Mouse (Mus musculus): Measurements from ENCODE around the gene Hcrtr1. TPM values are rescaled to one million over a fixed set of nuclear protein-coding genes. Genes with fewer than 3 reads are reported as not detected.

Hcrtr1 gene
- polyA plus RNA-seq, 1 experiment from 2014 or later: 0.21 TPM

DNA sequence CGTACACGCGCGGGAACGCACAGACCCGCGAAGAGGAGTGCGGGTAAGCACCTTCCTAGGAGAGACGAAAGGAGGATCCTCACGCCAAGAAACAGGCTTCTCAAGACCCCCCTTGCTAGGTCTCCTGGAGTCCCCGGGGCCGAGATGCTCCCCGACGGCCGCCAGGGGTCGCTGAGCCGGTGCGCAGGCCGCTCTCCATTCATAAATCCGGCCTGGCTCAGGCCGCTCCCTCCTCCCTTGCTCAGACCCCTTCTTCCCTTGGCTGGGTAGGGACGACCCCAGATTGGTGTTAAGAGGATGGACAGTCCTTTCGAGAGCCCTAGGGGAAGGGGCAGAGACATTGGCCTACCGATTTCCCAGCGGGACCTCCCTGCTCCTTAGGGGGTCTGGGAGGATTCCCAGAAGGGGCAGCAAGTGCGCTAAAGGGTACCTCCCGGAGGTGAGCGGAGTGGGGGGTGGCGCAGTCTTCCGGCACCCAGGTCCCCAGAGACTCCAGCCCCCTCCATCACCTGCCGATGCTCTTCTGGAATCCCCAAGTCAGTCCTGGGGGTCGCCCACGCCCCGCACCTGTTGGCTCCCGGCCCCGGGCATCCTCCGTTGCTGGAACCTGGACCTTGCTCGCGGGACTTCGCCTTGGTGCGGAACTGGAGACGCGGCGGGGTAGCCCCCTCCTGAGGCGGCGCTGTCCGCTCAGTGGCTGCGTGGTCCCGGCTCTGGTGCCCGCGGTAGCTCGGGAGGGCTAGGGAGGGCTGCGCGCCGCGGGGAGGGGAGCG is 532 bp downstream of the Hcrtr1 start:
- Histone ChIP-seq H3K4me3 (peak overlapping the region; percentile 40), H3K4me1 (peaks cover 26% of the 10 kb centered on the region), H3K9me3 (no peaks in the 10 kb centered on the region), H3K27ac (no peak overlapping the region), H3K36me3 (no peaks in the 10 kb centered on the region), H3K9ac (peak overlapping the region; percentile 58), H3K27me3 (peaks cover 79% of the 10 kb centered on the region), H3K4me2 (peak overlapping the region; percentile 69)
- no peak for ATAC-seq (ENCODE audit: insufficient number of reproducible peaks, insufficient read depth, low FRiP score, low TSS enrichment, low read depth)
- WGBS: under 1% methylated on average over 52 of the region's 57 CpGs

- 48% methylated on average over 6 of the region's 6 CpGs for WGBS
- H3K9me3 ChIP-seq: no peaks in the 10 kb centered on the region
- peaks cover 32% of the 10 kb centered on the region for H3K27me3 ChIP-seq
- H3K4me3 ChIP-seq: no peak overlapping the region
- H3K4me2 ChIP-seq: no peak overlapping the region
- no peak overlapping the region for H3K27ac ChIP-seq
- peaks cover 33% of the 10 kb centered on the region for H3K4me1 ChIP-seq
- H3K9ac ChIP-seq: no peak overlapping the region
- ATAC-seq (ENCODE audit: insufficient number of reproducible peaks, insufficient read depth, low FRiP score, low TSS enrichment, low read depth): no peak
- H3K36me3 ChIP-seq: no peaks in the 10 kb centered on the region
Measured at GRCm38 (mm10) chr4:130133399-130133798, 5.8 kb downstream of the Hcrtr1 start.

GRCm38 (mm10) chr4:130131448-130132105 is 7.6 kb downstream of the Hcrtr1 start:
- no peak for ATAC-seq (ENCODE audit: insufficient number of reproducible peaks, insufficient read depth, low FRiP score, low TSS enrichment, low read depth)
- Histone ChIP-seq H3K4me2 (no peak overlapping the region), H3K27ac (no peak overlapping the region), H3K27me3 (peaks cover 14% of the 10 kb centered on the region), H3K9me3 (no peaks in the 10 kb centered on the region), H3K9ac (no peak overlapping the region), H3K36me3 (peaks cover 15% of the 10 kb centered on the region), H3K4me3 (no peak overlapping the region), H3K4me1 (peaks cover 30% of the 10 kb centered on the region)
- WGBS: 88% methylated on average over 7 of the region's 7 CpGs

DNA sequence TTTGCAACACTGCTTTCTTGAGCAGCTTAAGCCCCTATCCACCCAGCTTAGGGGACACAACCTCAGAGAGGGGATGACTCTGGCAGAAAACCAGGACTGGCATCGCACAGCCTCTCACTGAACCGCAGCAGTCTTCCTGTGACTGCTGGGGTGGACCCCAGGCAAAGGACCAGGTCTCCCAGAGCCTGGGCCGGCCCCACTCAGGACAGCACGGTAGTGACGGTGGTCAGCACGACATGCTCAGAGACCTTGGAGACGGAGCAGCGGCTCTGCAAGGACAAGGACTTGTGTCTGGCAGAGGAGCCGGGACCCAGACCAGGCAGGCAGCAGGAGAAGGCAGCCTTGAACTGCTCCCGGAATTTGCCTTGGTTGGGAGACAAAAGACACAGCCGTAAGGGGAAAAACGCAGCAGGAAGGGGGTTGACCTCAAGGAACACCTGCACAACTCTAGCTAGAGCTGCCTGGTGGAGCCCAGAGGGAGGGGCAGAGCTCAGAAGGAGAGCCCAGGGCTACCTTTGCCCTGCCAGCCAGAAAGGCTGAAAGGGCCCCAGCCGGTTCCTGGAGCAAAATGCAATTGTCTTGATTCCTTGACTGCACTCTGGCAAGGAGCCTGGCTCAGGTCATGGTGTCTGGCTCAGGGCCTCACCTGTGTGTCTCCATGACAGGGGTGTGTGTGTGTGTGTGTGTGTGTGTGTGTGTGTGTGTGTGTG is 8.4 kb downstream of the Hcrtr1 start:
- ATAC-seq (ENCODE audit: insufficient number of reproducible peaks, insufficient read depth, low FRiP score, low TSS enrichment, low read depth): no peak
- no peak overlapping the region for H3K4me2 ChIP-seq
- H3K27me3 ChIP-seq: peaks cover 10% of the 10 kb centered on the region; the same call in 1 of the 2 replicates
- no peak overlapping the region for H3K4me3 ChIP-seq
- no peak overlapping the region for H3K27ac ChIP-seq
- WGBS: 47% methylated on average over 13 of the region's 13 CpGs
- peaks cover 30% of the 10 kb centered on the region for H3K4me1 ChIP-seq
- H3K9me3 ChIP-seq: no peaks in the 10 kb centered on the region
- no peak overlapping the region for H3K9ac ChIP-seq
- H3K36me3 ChIP-seq: peaks cover 23% of the 10 kb centered on the region

GRCm38 (mm10) chr4:130130082-130130481 is 9.1 kb downstream of the Hcrtr1 start:
- Histone ChIP-seq H3K4me2 (no peak overlapping the region), H3K9ac (no peak overlapping the region), H3K27ac (no peak overlapping the region), H3K4me1 (peaks cover 26% of the 10 kb centered on the region), H3K36me3 (peaks cover 30% of the 10 kb centered on the region), H3K27me3 (peaks cover 5% of the 10 kb centered on the region; the same call in 1 of the 2 replicates), H3K4me3 (no peak overlapping the region), H3K9me3 (no peaks in the 10 kb centered on the region)
- 80% methylated on average over 10 of the region's 10 CpGs for WGBS
- no peak for ATAC-seq (ENCODE audit: insufficient number of reproducible peaks, insufficient read depth, low FRiP score, low TSS enrichment, low read depth)

GRCm38 (mm10) chr4:130128907-130129306 is 10.3 kb downstream of the Hcrtr1 start:
- no peak overlapping the region for H3K4me3 ChIP-seq
- ATAC-seq (ENCODE audit: insufficient number of reproducible peaks, insufficient read depth, low FRiP score, low TSS enrichment, low read depth): no peak
- no peak overlapping the region for H3K27ac ChIP-seq
- 88% methylated on average over 5 of the region's 5 CpGs for WGBS
- no peak overlapping the region for H3K4me2 ChIP-seq
- H3K27me3 ChIP-seq: no peaks in the 10 kb centered on the region
- H3K9ac ChIP-seq: no peak overlapping the region
- H3K36me3 ChIP-seq: peaks cover 41% of the 10 kb centered on the region
- peaks cover 19% of the 10 kb centered on the region for H3K4me1 ChIP-seq
- no peaks in the 10 kb centered on the region for H3K9me3 ChIP-seq

DNA sequence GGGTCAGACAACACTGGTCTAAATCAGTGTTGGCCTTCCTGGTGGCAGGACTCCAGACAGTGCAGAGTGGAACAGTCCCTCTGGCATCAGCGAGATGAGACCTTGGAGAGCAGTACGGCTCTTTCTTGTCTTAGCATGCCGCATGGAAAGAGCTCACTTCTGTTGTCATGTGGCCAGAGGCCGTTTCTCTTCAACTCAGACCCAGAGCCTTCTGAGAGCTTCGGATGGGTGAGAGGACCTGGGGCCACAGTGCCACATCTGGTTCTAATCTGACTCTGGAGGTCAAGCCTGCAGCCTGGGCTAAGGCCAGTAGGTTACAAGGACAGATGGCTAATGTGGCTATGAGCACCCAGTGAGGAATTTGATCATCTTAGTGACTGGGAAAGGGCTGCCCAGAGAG is 13.2 kb downstream of the Hcrtr1 start:
- Histone ChIP-seq H3K27ac (no peak overlapping the region), H3K4me1 (peaks cover 21% of the 10 kb centered on the region), H3K4me2 (no peak overlapping the region), H3K36me3 (peaks cover 71% of the 10 kb centered on the region), H3K27me3 (no peaks in the 10 kb centered on the region), H3K9ac (no peak overlapping the region), H3K9me3 (no peaks in the 10 kb centered on the region), H3K4me3 (no peak overlapping the region)
- 18% methylated on average over 5 of the region's 5 CpGs for WGBS
- ATAC-seq (ENCODE audit: insufficient number of reproducible peaks, insufficient read depth, low FRiP score, low TSS enrichment, low read depth): no peak

- Histone ChIP-seq H3K36me3 (peaks cover 71% of the 10 kb centered on the region), H3K9me3 (no peaks in the 10 kb centered on the region), H3K27ac (no peak overlapping the region), H3K9ac (no peak overlapping the region), H3K4me2 (no peak overlapping the region), H3K4me1 (peaks cover 13% of the 10 kb centered on the region), H3K4me3 (no peak overlapping the region), H3K27me3 (no peaks in the 10 kb centered on the region)
- ATAC-seq (ENCODE audit: insufficient number of reproducible peaks, insufficient read depth, low FRiP score, low TSS enrichment, low read depth): no peak
- 93% methylated on average over 6 of the region's 6 CpGs for WGBS
Measured at GRCm38 (mm10) chr4:130125164-130125563, 14.0 kb downstream of the Hcrtr1 start.

GRCm38 (mm10) chr4:130124110-130124509 is 15.0 kb downstream of the Hcrtr1 start:
- no peak for ATAC-seq (ENCODE audit: insufficient number of reproducible peaks, insufficient read depth, low FRiP score, low TSS enrichment, low read depth)
- Histone ChIP-seq H3K4me2 (no peak overlapping the region), H3K36me3 (peaks cover 71% of the 10 kb centered on the region), H3K27ac (no peak overlapping the region), H3K27me3 (no peaks in the 10 kb centered on the region), H3K4me1 (peaks cover 10% of the 10 kb centered on the region), H3K9me3 (no peaks in the 10 kb centered on the region), H3K4me3 (no peak overlapping the region), H3K9ac (no peak overlapping the region)
- WGBS: 83% methylated on average over 4 of the region's 4 CpGs

DNA sequence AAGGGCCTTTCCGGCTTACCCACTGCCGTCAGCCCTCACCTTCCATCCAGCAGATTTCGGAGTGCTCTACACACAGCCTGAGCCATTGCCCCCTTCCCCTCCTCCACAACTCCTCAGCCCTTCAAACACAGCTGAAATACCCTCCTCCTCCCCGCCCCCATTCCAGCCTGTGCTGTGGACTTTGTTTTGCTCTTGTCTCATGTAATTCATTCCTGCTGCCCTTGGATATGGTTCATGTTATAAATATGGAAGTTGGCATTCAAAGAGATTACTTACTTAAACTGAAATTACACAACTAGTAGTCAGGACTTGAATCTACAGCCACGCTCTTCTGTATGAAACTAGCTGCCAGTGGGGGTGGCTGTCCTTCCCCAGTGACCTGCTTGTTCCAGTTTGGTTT is 16.1 kb downstream of the Hcrtr1 start:
- Histone ChIP-seq H3K27me3 (no peaks in the 10 kb centered on the region), H3K4me2 (no peak overlapping the region), H3K9ac (0 out of 2 replicates have a peak overlapping the region, but pooled peaks have one; percentile 40), H3K4me3 (no peak overlapping the region), H3K9me3 (no peaks in the 10 kb centered on the region), H3K27ac (0 out of 2 replicates have a peak overlapping the region, but pooled peaks have one; percentile 49), H3K4me1 (peaks cover 10% of the 10 kb centered on the region), H3K36me3 (peaks cover 71% of the 10 kb centered on the region)
- 64% methylated on average over 5 of the region's 5 CpGs for WGBS
- ATAC-seq (ENCODE audit: insufficient number of reproducible peaks, insufficient read depth, low FRiP score, low TSS enrichment, low read depth): no peak

- no peak for ATAC-seq (ENCODE audit: insufficient number of reproducible peaks, insufficient read depth, low FRiP score, low TSS enrichment, low read depth)
- Histone ChIP-seq H3K27me3 (no peaks in the 10 kb centered on the region), H3K36me3 (peaks cover 61% of the 10 kb centered on the region), H3K9ac (no peak overlapping the region), H3K4me1 (peaks cover 10% of the 10 kb centered on the region), H3K9me3 (peaks cover 4% of the 10 kb centered on the region; the same call in 1 of the 2 replicates), H3K27ac (no peak overlapping the region), H3K4me2 (no peak overlapping the region), H3K4me3 (no peak overlapping the region)
- WGBS: 65% methylated on average over 8 of the region's 8 CpGs
Measured at GRCm38 (mm10) chr4:130121560-130121959, 17.6 kb downstream of the Hcrtr1 start.
